Mouse (Mus musculus) heart, adult 2 months (tissue): ENCODE measurements around the gene Tm9sf3. TPM values are rescaled to one million over a fixed set of nuclear protein-coding genes. Genes with fewer than 3 reads are reported as not detected.

ENCODE experiments used
- DNase-seq, 2 experiments: peaks; one replicate each; pipeline ENCODE4 v3.0.0; 2021
- H3K27ac ChIP-seq: fragments of 200-600 bp; 2 replicates; pipeline ENCODE4 v1.8.1; 2022
- H3K27me3 ChIP-seq: fragments of 200-500 bp; 2 replicates; pipeline ENCODE4 v1.6.1; 2012; ENCODE audit warnings: mild to moderate bottlenecking, low read length, inconsistent platforms, mixed read lengths; ENCODE audit not compliant: control insufficient read depth, insufficient read depth
- H3K36me3 ChIP-seq: fragments of 200-500 bp; 2 replicates; pipeline ENCODE4 v1.6.1; 2012; ENCODE audit warnings: low read length, inconsistent platforms; ENCODE audit not compliant: control insufficient read depth, insufficient read depth
- H3K4me1 ChIP-seq: fragments of 200-500 bp; 2 replicates; pipeline ENCODE4 v1.6.1; 2011; ENCODE audit warnings: low read length; ENCODE audit not compliant: control insufficient read depth, insufficient read depth
- H3K4me3 ChIP-seq: fragments of 200-600 bp; 2 replicates; pipeline ENCODE4 v1.8.1; 2022
- H3K79me2 ChIP-seq: fragments of 200-500 bp; replicated peaks from 2 replicates; pipeline ENCODE4 v1.6.1; 2012; ENCODE audit warnings: mild to moderate bottlenecking, inconsistent platforms, low read length, moderate library complexity, mixed read lengths; ENCODE audit not compliant: control insufficient read depth, insufficient read depth
- H3K9ac ChIP-seq: fragments of 200-500 bp; 2 replicates; pipeline ENCODE4 v1.6.1; 2012; ENCODE audit warnings: low read depth, mild to moderate bottlenecking, control low read depth, inconsistent platforms, low read length, mixed read lengths
- CTCF ChIP-seq: fragments of 200-600 bp; IDR thresholded peaks from 2 replicates; pipeline ENCODE4 v1.8.1; 2022; ENCODE audit warnings: antibody characterized with exemption, mild to moderate bottlenecking, moderate library complexity
- EP300 ChIP-seq: fragments of 200-500 bp; IDR thresholded peaks from 2 replicates; pipeline ENCODE4 v1.6.1; 2011; ENCODE audit warnings: low read depth, low read length, control low read depth; ENCODE audit not compliant: insufficient read depth
- POLR2A ChIP-seq: fragments of 200-500 bp; IDR thresholded peaks from 2 replicates; pipeline ENCODE4 v1.6.1; 2011; ENCODE audit warnings: mild to moderate bottlenecking, low read depth, low read length, control low read depth; ENCODE audit not compliant: insufficient read depth
- WGBS: fragments of 180-500 bp; shearing (Covaris S2); methylation state at CpG from one replicate; pipeline ENCODE4 v1.1.7; 2018; 5-methylcytosine and 5-hydroxymethylcytosine counted together
- intact Hi-C: fragments of 180-260 bp; cut with DNase I; formaldehyde crosslinking; loops from one replicate; pipeline ENCODE4 v1.15.1; 2025
- polyA plus RNA-seq: library from polyadenylated mRNA; depleted of rRNA; stranded (reverse); fragments of >200 nt; gene quantifications from 2 replicates; pipeline ENCODE4 v1.2.3, GENCODE M21; 2012; rRNA removed
- total RNA-seq, 2 experiments: library from RNA; stranded (reverse); gene quantifications; 2 replicates each; pipeline ENCODE4 v1.2.3; 2021

Tm9sf3 gene
- total and polyA plus RNA-seq, 3 experiments, result 27.7 to 72.7 (median 69.7) TPM

- WGBS, result 84% methylated on average over 10 of the region's 10 CpGs
These were observed 99.2 kb downstream of the Tm9sf3 start for GRCm38 (mm10) chr19:41164447-41165095.

More at GRCm38 (mm10) chr19:41164447-41165095, 99.2 kb downstream of the Tm9sf3 start:
- H3K36me3 ChIP-seq, result no peaks in the 10 kb centered on the region
- no peaks in the 10 kb centered on the region for H3K79me2 ChIP-seq
- peaks cover 8% of the 10 kb centered on the region for H3K4me1 ChIP-seq
- no peak for TF ChIP-seq EP300
- no peak for TF ChIP-seq CTCF
- no peak for TF ChIP-seq POLR2A
- no peak overlapping the region for H3K27ac ChIP-seq
- H3K27me3 ChIP-seq, result 0 out of 2 replicates have a peak, but pooled peaks cover 1% of the 10 kb centered on the region
- H3K9ac ChIP-seq, result no peak overlapping the region
- intact Hi-C loops, result no loop called here
- DNase-seq, result no peak
- no peak overlapping the region for H3K4me3 ChIP-seq

Other genes with a start within 250 kb of the Tm9sf3 start
- not detected for gene Dntt, start 234.7 kb downstream of the Tm9sf3 start, total RNA-seq
- gene Dntt, start 234.7 kb downstream of the Tm9sf3 start, polyA plus RNA-seq, result 0.12 TPM in 1 of 2 replicates, not detected in the other
- gene Opalin, start 186.9 kb downstream of the Tm9sf3 start, total RNA-seq, result not detected
- gene Opalin, start 186.9 kb downstream of the Tm9sf3 start, polyA plus RNA-seq, result not detected in 2 replicates
- gene Tll2, start 57.2 kb downstream of the Tm9sf3 start, total RNA-seq, result under 1 TPM; 0.29 to 0.41 TPM
- 0.49 and 0.82 TPM in 2 replicates for gene Tll2, start 57.2 kb downstream of the Tm9sf3 start, polyA plus RNA-seq
- 1 to 10 TPM; 1.3 to 2.0 TPM for gene Pik3ap1, start 121.1 kb upstream of the Tm9sf3 start, total RNA-seq
- gene Pik3ap1, start 121.1 kb upstream of the Tm9sf3 start, polyA plus RNA-seq, result 1.9 and 2.0 TPM in 2 replicates
- gene Lcor, start 218.6 kb upstream of the Tm9sf3 start, total RNA-seq, result 10 to 100 TPM; 12.2 to 12.8 TPM
- 1.7 and 4.2 TPM in 2 replicates for gene Lcor, start 218.6 kb upstream of the Tm9sf3 start, polyA plus RNA-seq